Mouse (Mus musculus) ovary, adult 18-20 months (tissue): ENCODE measurements at regions not wholly inside any gene's neighbourhood (a gene's known extent, or its start where the extent isn't known, plus 50 kb on each side); places are given as distances from the start of the nearest gene placed in this dataset.

Source experiments
- DNase-seq: peaks from one replicate; pipeline ENCODE4 v3.0.0; 2022; ENCODE audit warnings: low spot score, mixed read lengths

DNA sequence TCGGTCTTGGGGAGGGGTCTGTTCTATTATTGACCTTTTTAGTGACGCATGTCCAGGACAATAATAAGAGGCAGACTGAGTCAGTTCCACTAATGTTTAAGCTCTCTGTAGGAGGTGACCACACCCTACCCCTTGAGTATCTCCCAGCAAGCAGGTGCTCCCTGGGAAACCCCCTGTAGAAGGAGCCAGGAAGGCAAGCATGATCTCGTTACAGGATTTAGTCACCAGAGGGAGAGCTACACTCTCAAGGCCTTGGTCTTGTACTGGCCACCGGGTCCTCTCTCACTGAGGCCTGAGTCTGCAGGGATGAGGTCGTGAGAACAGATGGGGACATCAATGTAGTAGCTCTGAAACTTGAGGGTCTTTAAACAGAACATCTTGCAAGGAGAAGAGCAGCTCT, 55.3 kb upstream of the Ccnd2 start:
- DNase-seq = no peak

- DNase-seq = no peak
Observed at GRCm38 (mm10) chr6:127213355-127213754, 61.4 kb upstream of the Ccnd2 start.

DNA sequence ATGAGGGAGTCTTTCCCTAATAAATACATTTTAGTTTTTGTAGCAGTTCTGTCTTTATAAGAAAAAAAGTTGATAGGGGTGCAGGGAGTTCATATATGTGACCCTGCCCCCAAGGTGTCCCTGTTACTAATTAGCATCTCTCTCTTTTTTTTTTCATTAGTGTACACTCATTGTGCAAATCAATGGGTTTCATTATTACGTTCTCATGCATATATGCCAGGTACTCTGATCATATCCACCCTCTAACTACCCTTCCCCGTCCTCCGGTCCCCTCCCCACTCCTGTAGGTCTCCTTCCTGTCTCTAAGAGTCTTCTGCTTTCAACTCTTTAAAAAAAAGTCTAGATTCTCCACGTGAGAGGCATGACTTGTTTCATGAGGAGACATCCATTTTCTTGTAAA, 63.9 kb upstream of the Ccnd2 start:
- DNase-seq = no peak

DNA sequence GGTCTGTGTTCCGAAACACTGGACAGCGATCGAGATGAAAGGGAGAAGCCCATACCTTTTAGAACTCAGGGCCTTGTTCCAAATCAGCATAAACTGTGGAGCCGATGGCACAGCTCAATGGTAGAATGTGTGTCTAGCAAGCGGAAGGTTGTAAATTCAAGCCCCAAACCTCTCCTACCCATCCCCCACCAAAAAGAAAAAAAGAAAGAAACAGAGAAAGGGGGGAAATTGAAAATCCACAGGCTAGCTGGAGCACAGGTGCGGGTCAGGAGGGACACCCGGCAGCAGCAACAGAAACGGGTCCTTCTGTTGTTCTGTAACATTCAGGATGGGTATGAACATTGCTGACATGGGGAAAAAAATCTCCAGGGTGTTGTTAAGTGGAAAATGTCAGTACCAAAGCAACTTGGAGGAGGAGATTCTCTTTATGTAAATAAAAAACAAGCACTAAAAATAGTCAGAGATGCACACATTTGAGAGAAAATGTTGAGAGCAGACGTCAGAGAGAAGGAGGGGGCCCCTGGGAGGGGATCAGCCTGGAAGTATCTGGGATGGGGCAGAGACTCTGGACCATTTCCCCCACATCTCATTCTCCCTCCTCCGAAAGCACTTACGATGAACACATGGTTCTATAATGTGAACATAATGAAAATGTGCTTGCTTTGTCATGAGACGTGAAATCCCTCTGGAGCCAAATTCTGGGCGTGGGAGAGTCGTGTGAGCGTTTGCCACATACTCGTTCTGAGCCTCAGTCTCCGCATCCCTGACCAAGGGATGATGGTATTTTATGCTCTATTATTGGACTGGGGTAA, 66.8 kb upstream of the Ccnd2 start:
- DNase-seq = no peak

- no peak for DNase-seq
Observed at GRCm38 (mm10) chr6:127219446-127219802, 67.4 kb upstream of the Ccnd2 start.

DNA sequence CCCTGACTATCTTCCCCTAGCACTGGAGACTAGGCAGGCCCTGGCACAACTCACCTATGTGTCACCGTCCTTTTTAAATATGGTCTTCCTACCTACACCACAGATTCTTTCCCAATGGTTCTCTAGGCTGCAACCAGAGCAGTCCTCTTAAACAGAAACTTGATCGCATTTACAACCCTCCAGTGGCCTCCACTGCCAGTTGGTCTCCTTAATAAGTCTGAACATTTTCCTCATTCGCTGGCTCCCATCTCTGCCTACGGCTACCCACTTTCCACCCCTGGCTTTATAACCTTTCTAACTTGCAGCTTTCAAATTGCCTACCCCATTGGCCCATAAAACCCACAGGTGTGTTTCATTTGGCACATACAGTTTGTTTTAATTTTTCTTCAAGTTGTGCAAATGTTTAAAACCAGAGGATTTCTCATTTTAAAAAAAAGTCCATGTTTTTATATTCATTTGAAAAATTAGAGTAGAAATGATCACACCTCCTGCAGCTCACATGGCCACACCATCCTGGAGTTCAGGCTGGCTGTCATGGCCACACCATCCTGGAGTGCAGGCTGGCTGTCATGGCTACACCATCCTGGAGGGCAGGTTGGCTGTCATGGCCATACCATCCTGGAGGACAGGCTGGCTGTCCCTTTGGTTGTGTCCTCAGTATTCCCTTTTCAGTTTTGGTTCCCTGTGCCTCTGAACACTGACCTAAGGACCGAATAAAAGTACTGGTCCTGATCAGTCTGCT, 74.4 kb upstream of the Ccnd2 start:
- DNase-seq = no peak

DNA sequence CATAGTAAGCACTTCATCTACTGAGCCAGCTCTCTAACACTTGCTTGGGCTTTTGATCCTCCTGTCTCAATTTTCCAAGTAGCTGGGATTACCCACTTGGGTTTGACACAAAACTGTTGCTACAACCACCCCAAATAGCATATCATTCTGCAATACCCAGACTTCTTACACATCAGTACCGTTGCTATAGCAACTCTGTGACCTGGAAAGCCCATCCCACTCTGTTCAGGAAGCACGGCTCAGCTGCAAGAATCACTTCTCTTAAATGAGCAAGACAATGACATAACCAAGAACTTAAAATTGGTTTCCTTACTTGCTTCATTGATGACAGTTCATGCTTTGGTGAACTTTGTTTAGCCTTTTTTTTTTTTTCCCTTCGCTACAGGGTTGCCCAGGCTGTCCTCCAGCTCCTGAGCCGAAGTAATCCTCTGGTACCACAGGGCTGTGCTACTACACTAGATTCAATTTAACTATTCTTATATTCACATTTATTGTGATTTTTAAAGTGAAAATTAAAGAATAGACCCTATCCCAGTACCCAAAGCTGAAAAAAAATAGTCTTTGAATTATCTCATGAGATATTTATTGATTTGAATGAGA, 84.6 kb upstream of the Ccnd2 start:
- DNase-seq = no peak

- DNase-seq = no peak
Observed at GRCm38 (mm10) chr6:127237168-127237567, 85.2 kb upstream of the Ccnd2 start.

- no peak for DNase-seq
Observed at GRCm38 (mm10) chr6:127239529-127240471, 87.8 kb upstream of the Ccnd2 start.

DNA sequence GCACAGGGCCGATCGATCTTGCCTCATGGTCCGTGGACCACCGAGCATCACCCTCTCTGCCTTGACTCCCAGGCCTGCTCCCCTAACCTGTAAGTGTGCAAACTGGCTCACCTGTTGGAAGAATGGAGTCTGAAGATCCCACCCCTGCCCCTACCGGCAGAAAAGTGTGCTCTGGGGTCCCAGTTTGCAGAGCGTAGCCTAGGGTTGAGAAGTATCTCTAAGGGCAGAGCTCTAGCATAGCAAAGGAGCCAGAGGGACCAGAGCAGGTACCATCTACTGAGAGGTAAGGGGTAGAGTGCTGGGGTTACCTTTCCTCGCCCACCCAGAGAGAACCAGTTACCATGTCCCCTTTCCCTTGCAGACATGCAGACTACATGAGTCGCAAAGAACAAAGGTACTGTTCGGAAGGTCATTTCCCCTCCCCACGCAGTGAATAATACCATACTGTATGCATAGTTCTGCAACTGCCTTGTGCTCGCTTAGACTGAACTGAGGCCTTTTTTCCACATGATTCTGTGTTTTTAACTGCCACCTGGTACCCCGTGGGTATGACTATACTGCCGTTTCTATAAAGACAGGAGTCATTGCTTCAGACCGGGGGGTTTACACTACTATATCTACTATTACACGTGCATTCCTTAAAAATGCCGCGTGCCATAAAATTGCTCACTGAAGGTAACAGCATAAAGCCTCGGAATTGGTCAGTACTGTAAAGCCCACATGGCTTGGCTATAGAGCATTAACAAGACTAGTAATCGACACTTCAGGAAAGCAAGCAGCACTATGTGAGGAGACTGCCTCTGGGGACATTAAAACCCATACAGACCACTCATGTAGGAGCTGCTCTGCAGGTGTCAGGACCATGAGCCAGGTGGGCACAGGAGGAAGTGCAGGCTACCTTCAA, 88.7 kb upstream of the Ccnd2 start:
- no peak for DNase-seq

DNA sequence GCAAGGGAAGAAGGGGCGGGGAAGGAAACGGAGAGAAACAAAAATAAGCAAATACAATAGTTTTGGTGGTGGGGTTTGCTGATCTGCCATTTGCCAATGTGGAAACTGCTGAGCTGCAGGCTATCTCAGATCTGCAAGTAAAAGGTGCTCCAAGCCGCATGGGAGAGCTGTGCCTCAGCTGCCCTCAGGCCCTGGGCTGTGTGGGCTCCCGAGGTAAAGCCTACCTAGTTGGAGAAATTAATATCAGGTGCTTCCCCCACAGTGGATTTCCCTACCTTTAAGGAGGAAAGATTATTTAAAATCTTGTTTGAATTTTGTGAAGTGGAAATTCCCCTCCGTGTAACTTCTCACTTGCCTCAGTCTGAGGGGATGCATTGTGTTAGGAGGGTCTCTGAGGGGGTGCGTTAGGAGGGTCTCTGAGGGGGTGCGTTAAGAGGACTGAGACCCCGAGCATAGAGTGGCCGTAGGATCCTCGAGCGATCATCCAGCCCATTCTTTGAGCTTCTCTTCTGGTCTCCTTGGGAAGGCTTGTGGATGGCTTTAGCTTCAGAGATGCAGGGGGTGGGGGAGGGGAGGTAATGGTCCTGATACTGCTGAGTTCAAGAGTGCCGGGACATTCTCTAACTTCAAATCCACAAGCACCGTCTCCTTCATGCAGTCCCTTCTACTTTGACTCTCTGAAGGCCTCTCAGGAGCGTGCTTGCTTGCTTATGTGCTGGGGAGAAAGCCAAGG, 89.9 kb upstream of the Ccnd2 start:
- no peak for DNase-seq

DNA sequence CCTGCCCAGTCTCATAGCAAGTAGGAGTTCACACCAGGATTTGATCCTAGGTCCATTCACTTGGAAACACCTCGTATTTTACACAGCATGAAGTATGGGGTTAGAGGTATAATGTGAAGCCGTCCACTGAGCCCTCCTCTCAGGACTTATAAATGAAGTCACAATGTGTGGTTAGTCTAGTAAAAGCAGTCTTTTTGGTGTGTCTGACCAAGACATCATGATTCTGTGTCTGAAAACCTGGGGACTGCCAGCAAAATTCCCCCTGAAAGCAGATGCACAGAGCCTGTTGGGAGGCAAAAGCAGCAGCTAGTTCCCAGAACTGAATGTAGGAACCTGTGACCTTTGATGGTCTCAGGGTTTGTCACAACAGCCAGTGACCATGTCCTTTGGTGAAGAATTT, 91.0 kb upstream of the Ccnd2 start:
- DNase-seq = no peak

DNA sequence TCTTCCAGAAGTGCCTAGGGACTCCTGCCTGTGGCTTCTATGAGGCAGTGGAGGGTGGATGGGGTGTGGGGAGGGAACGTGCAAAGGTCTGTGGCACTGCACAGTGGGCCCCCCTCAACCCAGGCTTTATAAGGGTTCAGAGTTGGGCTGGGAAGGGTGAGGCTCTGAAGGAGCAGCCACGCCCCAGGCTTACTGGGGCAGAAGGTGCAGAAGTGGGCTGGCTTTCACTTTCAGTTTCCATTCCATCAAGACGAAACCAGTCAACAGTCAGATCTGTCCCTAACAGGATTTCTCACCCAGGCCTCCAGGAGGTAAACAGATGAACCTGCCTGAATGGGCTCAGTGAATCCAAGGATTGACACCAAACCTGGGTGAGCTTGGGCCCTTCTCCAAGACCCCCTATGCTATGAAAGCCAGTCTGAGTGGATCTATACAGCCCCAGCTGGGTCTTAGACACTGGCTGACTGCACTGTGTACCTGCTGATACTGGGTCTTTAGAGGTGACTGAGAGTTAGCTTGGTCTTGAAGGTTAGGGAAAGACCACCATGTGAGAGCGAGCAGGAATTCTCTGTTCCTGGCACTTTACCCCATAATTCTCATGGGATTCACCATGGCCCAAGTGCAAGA, 93.9 kb upstream of the Ccnd2 start:
- no peak for DNase-seq

DNA sequence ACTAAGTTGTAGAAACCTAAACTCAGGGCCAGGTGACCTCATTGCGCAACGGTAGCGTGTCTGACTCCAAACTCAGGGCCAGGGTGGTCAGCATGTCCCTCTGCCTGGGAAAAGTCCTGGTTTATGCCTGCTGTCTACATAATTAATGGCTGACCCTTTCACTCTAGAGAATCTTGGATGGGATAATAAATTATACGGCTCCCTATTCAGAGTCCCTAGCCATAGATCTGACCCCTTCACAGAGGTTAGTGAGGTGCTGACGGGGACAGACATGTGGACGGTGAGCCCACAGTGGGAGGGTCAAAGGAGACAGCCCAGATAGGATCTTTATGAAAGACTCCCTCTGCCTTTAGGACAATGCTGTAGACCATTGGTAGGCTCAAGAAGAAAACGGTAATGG, 94.7 kb upstream of the Ccnd2 start:
- no peak for DNase-seq

GRCm38 (mm10) chr6:127247343-127247742, 95.3 kb upstream of the Ccnd2 start:
- DNase-seq = no peak

- DNase-seq = no peak
Observed at GRCm38 (mm10) chr6:127250181-127250873, 98.3 kb upstream of the Ccnd2 start.

DNA sequence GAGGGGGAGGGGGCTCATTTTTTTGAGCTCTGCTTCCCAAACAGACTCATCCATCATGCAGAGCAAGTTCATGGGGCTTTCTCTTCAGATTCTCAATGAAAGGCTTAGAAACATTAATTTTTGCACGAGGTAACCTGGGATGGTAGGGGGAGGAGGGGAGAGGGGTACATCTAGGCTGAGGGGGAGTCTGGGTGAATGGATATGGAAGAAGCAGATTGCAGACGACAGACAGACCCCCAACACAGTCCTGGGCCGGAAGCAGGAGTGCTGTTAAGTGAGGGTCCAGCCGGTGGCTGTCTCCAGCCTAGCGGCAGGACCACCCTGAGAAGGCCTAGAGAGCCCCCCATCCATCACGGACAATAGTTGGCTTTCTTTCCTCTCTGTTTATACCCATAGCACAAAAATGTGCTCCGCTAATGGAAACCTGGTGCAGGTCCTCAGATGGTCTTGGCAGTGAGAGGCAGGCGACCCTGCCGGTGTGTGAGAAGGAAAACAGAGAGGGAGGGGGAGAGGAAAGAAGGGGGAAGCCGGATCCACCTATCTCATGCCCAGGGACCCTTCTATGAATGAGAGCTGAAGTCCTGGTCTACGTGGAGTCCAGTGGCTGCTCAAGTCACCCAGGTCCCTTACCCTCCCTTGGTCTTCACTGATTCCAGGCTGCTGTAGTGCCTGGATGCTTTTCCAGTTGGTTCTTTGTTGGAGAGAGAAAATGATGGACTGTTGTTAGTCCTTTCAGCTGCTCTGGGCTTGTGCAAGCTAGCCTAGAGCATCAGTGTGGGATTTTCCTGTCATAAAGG, 99.1 kb upstream of the Ccnd2 start:
- no peak for DNase-seq

DNA sequence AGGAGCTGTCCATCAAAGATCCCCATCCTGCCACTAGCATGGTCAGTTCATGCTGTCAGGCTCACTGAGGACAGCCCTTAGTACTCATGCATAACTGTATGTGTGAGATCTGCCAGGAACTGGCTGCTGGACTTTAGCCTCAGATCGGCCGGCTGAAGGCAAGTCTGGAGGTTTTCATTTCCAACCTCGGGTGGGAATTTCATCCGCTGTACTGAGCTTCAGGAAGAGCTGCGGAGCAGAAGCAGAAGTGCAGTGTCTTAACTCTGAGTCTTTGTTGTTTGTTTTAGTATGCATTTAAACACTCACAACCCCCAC, 99.6 kb upstream of the Ccnd2 start:
- no peak for DNase-seq
